Mouse (Mus musculus) CH12.LX (cell line): ENCODE measurements at regions not wholly inside any gene's neighbourhood (a gene's known extent, or its start where the extent isn't known, plus 50 kb on each side); places are given as distances from the start of the nearest gene placed in this dataset.

Experiments used
- CTCF ChIP-seq, 2 experiments: IDR thresholded peaks in 1 of 2; conservative IDR thresholded peaks in 1 of 2; 2 replicates each; pipeline ENCODE4 v1.5.1; 2011 to 2012; ENCODE audit warnings: low read depth in 2 of 2, low read length in 2 of 2, improper control_type of control experiment in 1 of 2, inconsistent platforms in 1 of 2, mild to moderate bottlenecking in 1 of 2, moderate library complexity in 1 of 2
- E2F4 ChIP-seq: IDR thresholded peaks from 2 replicates; pipeline ENCODE4 v1.6.1; 2011; ENCODE audit warnings: low read depth, low read length, improper control_type of control experiment; ENCODE audit not compliant: insufficient replicate concordance
- ELF1 ChIP-seq: IDR thresholded peaks from 2 replicates; pipeline ENCODE4 v1.6.1; 2014; ENCODE audit warnings: low read depth, mild to moderate bottlenecking, inconsistent platforms, low read length, improper control_type of control experiment
- EP300 ChIP-seq: IDR thresholded peaks from 2 replicates; pipeline ENCODE4 v1.6.1; 2011; ENCODE audit warnings: low read length, improper control_type of control experiment
- GABPA ChIP-seq: IDR thresholded peaks from 2 replicates; pipeline ENCODE4 v1.6.1; 2012; ENCODE audit warnings: low read depth, low read length, improper control_type of control experiment, inconsistent platforms; ENCODE audit not compliant: insufficient replicate concordance
- HCFC1 ChIP-seq: IDR thresholded peaks from 2 replicates; pipeline ENCODE4 v1.6.1; 2012; ENCODE audit warnings: low read depth, mild to moderate bottlenecking, inconsistent platforms, low read length, improper control_type of control experiment
- MAFK ChIP-seq: IDR thresholded peaks from 2 replicates; pipeline ENCODE4 v1.6.1; 2011; ENCODE audit warnings: low read length, improper control_type of control experiment; ENCODE audit not compliant: insufficient replicate concordance
- MAX ChIP-seq: IDR thresholded peaks from 2 replicates; pipeline ENCODE4 v1.6.1; 2011; ENCODE audit warnings: low read length, improper control_type of control experiment
- MEF2A ChIP-seq: IDR thresholded peaks from 2 replicates; pipeline ENCODE4 v1.6.1; 2014; ENCODE audit warnings: low read depth, mild to moderate bottlenecking, inconsistent platforms, low read length, improper control_type of control experiment, borderline replicate concordance
- POLR2A ChIP-seq: IDR thresholded peaks from 2 replicates; pipeline ENCODE4 v1.6.1; 2011; ENCODE audit warnings: low read depth, mild to moderate bottlenecking, improper control_type of control experiment, low read length
- USF1 ChIP-seq: IDR thresholded peaks from 2 replicates; pipeline ENCODE4 v1.6.1; 2014; ENCODE audit warnings: low read depth, mild to moderate bottlenecking, inconsistent platforms, low read length, improper control_type of control experiment
- ZKSCAN1 ChIP-seq: IDR thresholded peaks from 2 replicates; pipeline ENCODE4 v1.6.1; 2012; ENCODE audit warnings: low read depth, inconsistent platforms, low read length, improper control_type of control experiment, borderline replicate concordance
- ZMIZ1 ChIP-seq: IDR thresholded peaks from 2 replicates; pipeline ENCODE4 v1.6.1; 2012; ENCODE audit warnings: low read depth, mild to moderate bottlenecking, inconsistent platforms, low read length, improper control_type of control experiment

DNA sequence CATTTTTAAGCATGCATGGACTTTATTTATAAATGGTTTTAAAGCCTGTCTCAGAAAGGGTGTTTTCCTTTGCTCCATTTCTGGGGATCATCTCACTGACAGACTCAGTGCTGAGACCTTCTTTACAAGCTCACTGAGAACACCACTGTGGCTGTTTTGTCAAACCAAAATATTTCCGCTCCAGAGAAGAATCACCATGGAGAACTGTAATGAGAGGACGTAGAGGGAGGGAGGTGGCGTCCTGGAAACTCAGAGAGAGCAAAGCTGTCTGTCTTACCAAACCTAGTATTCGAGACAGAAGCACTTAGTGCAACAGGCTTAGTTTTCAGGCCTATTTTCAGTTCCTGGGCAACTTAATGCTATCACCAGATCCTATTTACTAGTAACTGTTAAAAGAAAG lies 2565.5 kb upstream of the 5930422O12Rik start:
- no peak for TF ChIP-seq CTCF (conservative IDR thresholded peaks at IDR 0.05 in 1 of 2, IDR thresholded peaks at IDR 0.05 in 1 of 2; ENCODE audit: low read depth in 2 of 2, low read length in 2 of 2)
- no peak for TF ChIP-seq POLR2A
- TF ChIP-seq ELF1: no peak
- no peak for TF ChIP-seq MEF2A
- no peak for TF ChIP-seq EP300
- no peak for TF ChIP-seq MAX
- no peak for TF ChIP-seq HCFC1
- TF ChIP-seq ZKSCAN1: no peak
- TF ChIP-seq MAFK: no peak
- TF ChIP-seq GABPA: no peak
- TF ChIP-seq USF1: no peak
- no peak for TF ChIP-seq E2F4
- TF ChIP-seq ZMIZ1: no peak
